Mouse (Mus musculus): ENCODE measurements around the gene Usp48.

DNA sequence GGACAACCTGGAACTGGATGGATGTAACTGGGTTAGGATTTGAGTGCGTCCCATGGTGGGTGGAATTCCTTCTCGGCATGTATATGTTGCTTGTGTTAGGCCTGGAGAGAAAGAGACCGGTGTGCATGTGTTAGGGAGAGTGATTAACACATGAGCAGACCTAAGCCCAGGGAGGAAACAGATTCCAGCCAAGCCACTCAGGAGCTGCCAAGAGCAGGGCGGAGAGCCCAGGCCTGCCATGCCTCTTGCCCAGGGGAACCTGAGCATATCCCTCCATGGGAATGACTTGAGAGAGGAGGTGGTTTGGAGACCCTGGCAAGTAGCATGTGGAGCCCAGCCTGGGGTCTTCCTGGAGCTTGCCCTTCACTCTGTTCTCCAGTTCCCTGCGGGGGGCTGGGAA is 84.4 kb downstream of the Usp48 start:
- TF ChIP-seq CTCF (IDR thresholded peaks at IDR 0.05; ENCODE audit: extremely low read depth, insufficient read depth, insufficient read length, insufficient replicate concordance) (no peak), POLR2A (IDR thresholded peaks at IDR 0.05; ENCODE audit: low read depth, low read length) (no peak)

All from spleen, adult 2 months (tissue).